Mouse (Mus musculus) ES-E14 (cell line): ENCODE results near the gene 1110002E22Rik. TPM values are rescaled to one million over a fixed set of nuclear protein-coding genes. Genes with fewer than 3 reads are reported as not detected.

Experiments used
- DNase-seq: peaks from one replicate; pipeline ENCODE4 v3.0.0-alpha.2; 2013; ENCODE audit warnings: low read depth, low spot score
- H3K27ac ChIP-seq: 2 replicates; pipeline ENCODE4 v1.5.1; 2012; ENCODE audit warnings: low read depth, mild to moderate bottlenecking, low read length, moderate library complexity, mixed read lengths; ENCODE audit not compliant: poor library complexity, insufficient read depth, severe bottlenecking
- H3K36me3 ChIP-seq: 2 replicates; pipeline ENCODE4 v1.6.1; 2012; ENCODE audit warnings: mild to moderate bottlenecking, low read length, moderate library complexity, mixed read lengths; ENCODE audit not compliant: control insufficient read depth, poor library complexity, insufficient read depth, severe bottlenecking
- H3K4me1 ChIP-seq, 2 experiments: fragments of 150-350 bp in 1 of 2; sonication (generic) in 1 of 2; 2 replicates each; pipeline ENCODE4 v1.6.1; 2012; ENCODE audit warnings: low read length in 2 of 2, mild to moderate bottlenecking in 1 of 2, mixed read lengths in 1 of 2; ENCODE audit not compliant: control insufficient read depth in 2 of 2, insufficient read depth in 2 of 2, poor library complexity in 1 of 2
- H3K4me3 ChIP-seq, 2 experiments: fragments of 150-350 bp in 1 of 2; sonication (generic) in 1 of 2; 2 replicates each; pipeline ENCODE4 v1.5.1; 2012; ENCODE audit warnings: low read length in 2 of 2, low read depth in 1 of 2, mild to moderate bottlenecking in 1 of 2, mixed read lengths in 1 of 2; ENCODE audit not compliant: insufficient read depth in 1 of 2, poor library complexity in 1 of 2, severe bottlenecking in 1 of 2
- H3K9ac ChIP-seq: 2 replicates; pipeline ENCODE4 v1.6.1; 2012; ENCODE audit warnings: low read depth, mild to moderate bottlenecking, low read length, mixed read lengths; ENCODE audit not compliant: poor library complexity, insufficient read depth, severe bottlenecking
- H3K9me3 ChIP-seq: fragments of 150-350 bp; sonication (generic); 2 replicates; pipeline ENCODE4 v1.6.1; 2012; ENCODE audit warnings: low read depth, mild to moderate bottlenecking, low read length; ENCODE audit not compliant: control insufficient read depth, insufficient read depth
- CHD2 ChIP-seq: IDR thresholded peaks from 2 replicates; pipeline ENCODE4 v1.6.1; 2014; ENCODE audit warnings: mild to moderate bottlenecking, low read depth, low read length, inconsistent platforms
- HCFC1 ChIP-seq: IDR thresholded peaks from 2 replicates; pipeline ENCODE4 v1.6.1; 2012; ENCODE audit warnings: low read length, inconsistent platforms, borderline replicate concordance; ENCODE audit not compliant: insufficient read depth
- MAFK ChIP-seq: IDR thresholded peaks from 2 replicates; pipeline ENCODE4 v1.6.1; 2014; ENCODE audit warnings: mild to moderate bottlenecking, low read depth, low read length, inconsistent platforms; ENCODE audit not compliant: insufficient read depth
- ZC3H11A ChIP-seq: IDR thresholded peaks from 2 replicates; pipeline ENCODE4 v1.6.1; 2012; ENCODE audit warnings: low read depth, mild to moderate bottlenecking, inconsistent platforms, low read length, borderline replicate concordance
- ZNF384 ChIP-seq: IDR thresholded peaks from 2 replicates; pipeline ENCODE4 v1.6.1; 2012; ENCODE audit warnings: low read depth, low read length, inconsistent platforms
- in situ Hi-C, 2 experiments: fragments of 600-800 bp; cut with MboI; formaldehyde crosslinking; loops; one replicate each; pipeline ENCODE4 v1.15.1; 2025; ENCODE audit warnings: low sequenced_read_pairs in 2 of 2, inconsistent platforms in 1 of 2; ENCODE audit not compliant: unreplicated experiment in 2 of 2
- total RNA-seq: library from RNA; depleted of rRNA; stranded (reverse); fragments of 300-350 nt; gene quantifications from 2 replicates; pipeline ENCODE4 v1.2.3, GENCODE M21; 2012

1110002E22Rik gene
- total RNA-seq, 1 experiment, result under 0.01 TPM

- Histone ChIP-seq H3K4me1 (no peaks in the 10 kb centered on the region), H3K9ac (no peak overlapping the region), H3K9me3 (no peaks in the 10 kb centered on the region), H3K4me3 (no peak overlapping the region), H3K36me3 (no peaks in the 10 kb centered on the region), H3K27ac (no peak overlapping the region)
- DNase-seq, result no peak
- no peak for TF ChIP-seq ZNF384
- no peak for TF ChIP-seq ZC3H11A
- TF ChIP-seq CHD2, result no peak
- no peak for TF ChIP-seq MAFK
- TF ChIP-seq HCFC1, result no peak
- in situ Hi-C loops, result no loop called here
These were observed 30.4 kb downstream of the 1110002E22Rik start for GRCm38 (mm10) chr3:138095301-138095700.

- no peaks in the 10 kb centered on the region for H3K36me3 ChIP-seq
- DNase-seq, result no peak
- H3K9me3 ChIP-seq, result no peaks in the 10 kb centered on the region
- H3K9ac ChIP-seq, result no peak overlapping the region
- TF ChIP-seq MAFK, result no peak
- no peak for TF ChIP-seq HCFC1
- TF ChIP-seq ZC3H11A, result no peak
- TF ChIP-seq ZNF384, result no peak
- no peak for TF ChIP-seq CHD2
- H3K27ac ChIP-seq, result no peak overlapping the region
- no peaks in the 10 kb centered on the region for H3K4me1 ChIP-seq
- H3K4me3 ChIP-seq, result no peak overlapping the region
- in situ Hi-C loops, result no loop called here
These were observed 30.9 kb downstream of the 1110002E22Rik start for GRCm38 (mm10) chr3:138095718-138096117.

GRCm38 (mm10) chr3:138096263-138097028 lies 31.6 kb downstream of the 1110002E22Rik start:
- in situ Hi-C loops, result no loop called here
- TF ChIP-seq ZNF384 (no peak), CHD2 (no peak), HCFC1 (no peak), MAFK (no peak), ZC3H11A (no peak)
- Histone ChIP-seq H3K4me1 (no peaks in the 10 kb centered on the region), H3K9me3 (no peaks in the 10 kb centered on the region), H3K4me3 (no peak overlapping the region), H3K27ac (no peak overlapping the region), H3K9ac (no peak overlapping the region), H3K36me3 (no peaks in the 10 kb centered on the region)
- DNase-seq, result no peak

GRCm38 (mm10) chr3:138097718-138098117 lies 32.9 kb downstream of the 1110002E22Rik start:
- H3K9me3 ChIP-seq, result no peaks in the 10 kb centered on the region
- no peak for DNase-seq
- H3K4me3 ChIP-seq, result no peak overlapping the region
- in situ Hi-C loops, result no loop called here
- no peak overlapping the region for H3K27ac ChIP-seq
- no peak overlapping the region for H3K9ac ChIP-seq
- H3K36me3 ChIP-seq, result no peaks in the 10 kb centered on the region
- TF ChIP-seq ZNF384 (no peak), ZC3H11A (no peak), MAFK (no peak), HCFC1 (no peak), CHD2 (no peak)
- H3K4me1 ChIP-seq, result no peaks in the 10 kb centered on the region
